Mouse (Mus musculus) myocyte (in vitro differentiated cells): Measurements from ENCODE around the gene 1700022I11Rik. TPM values are rescaled to one million over a fixed set of nuclear protein-coding genes. Genes with fewer than 3 reads are reported as not detected.
"Not testable (repeated sequence)": the region's sequence is repeated elsewhere in the genome, so short reads cannot be mapped to it uniquely, and the experiment has no call there.

ENCODE experiments used
- H3K27me3 ChIP-seq: one replicate; pipeline ENCODE4 v1.6.1; 2011; ENCODE audit not compliant: control insufficient read depth, insufficient read depth, insufficient read length
- H3K36me3 ChIP-seq: one replicate; pipeline ENCODE4 v1.6.1; 2011; ENCODE audit not compliant: control insufficient read depth, insufficient read depth
- H3K4me2 ChIP-seq: one replicate; pipeline ENCODE4 v1.6.1; 2011; ENCODE audit warnings: low read depth, control low read depth
- H3K4me3 ChIP-seq: one replicate; pipeline ENCODE4 v1.5.1; 2011; ENCODE audit warnings: mild to moderate bottlenecking, control low read depth, moderate library complexity
- H3K79me2 ChIP-seq: one replicate; pipeline ENCODE4 v1.6.1; 2011; ENCODE audit not compliant: control insufficient read depth, insufficient read depth
- H3ac ChIP-seq: one replicate; pipeline ENCODE4 v1.6.1; 2011; ENCODE audit not compliant: control insufficient read depth, insufficient read length
- CEBPB ChIP-seq: IDR thresholded peaks from 2 replicates; pipeline ENCODE4 v1.6.1; 2011; ENCODE audit warnings: mild to moderate bottlenecking, moderate library complexity; ENCODE audit not compliant: poor library complexity, insufficient read depth, severe bottlenecking
- E2F4 ChIP-seq: IDR thresholded peaks from one replicate; pipeline ENCODE4 v1.6.1; 2011; ENCODE audit warnings: mild to moderate bottlenecking, control low read depth, moderate library complexity; ENCODE audit not compliant: insufficient read depth
- MAX ChIP-seq: IDR thresholded peaks from one replicate; pipeline ENCODE4 v1.6.1; 2011; ENCODE audit warnings: low read depth, mild to moderate bottlenecking, control low read depth
- MYOD1 ChIP-seq, 3 experiments: IDR thresholded peaks; one replicate each; pipeline ENCODE4 v1.6.1; 2011; ENCODE audit warnings: control low read depth in 2 of 3, low read depth in 2 of 3, mild to moderate bottlenecking in 2 of 3, moderate library complexity in 1 of 3; ENCODE audit not compliant: insufficient read length in 2 of 3, control insufficient read depth in 1 of 3
- MYOG ChIP-seq, 3 experiments: IDR thresholded peaks; one replicate each; pipeline ENCODE4 v1.6.1; 2011; ENCODE audit warnings: control low read depth in 2 of 3, low read depth in 2 of 3, mild to moderate bottlenecking in 2 of 3; ENCODE audit not compliant: insufficient read length in 2 of 3, control insufficient read depth in 1 of 3, insufficient read depth in 1 of 3
- POLR2A ChIP-seq: IDR thresholded peaks from one replicate; pipeline ENCODE4 v1.6.1; 2011; ENCODE audit warnings: low read depth, mild to moderate bottlenecking, control low read depth, moderate library complexity; ENCODE audit not compliant: insufficient read length
- POLR2AphosphoS2 ChIP-seq: IDR thresholded peaks from one replicate; pipeline ENCODE4 v1.6.1; 2011; ENCODE audit warnings: low read depth, control low read depth; ENCODE audit not compliant: insufficient read length
- REST ChIP-seq: IDR thresholded peaks from one replicate; pipeline ENCODE4 v1.6.1; 2011; ENCODE audit warnings: mild to moderate bottlenecking, control low read depth, moderate library complexity; ENCODE audit not compliant: insufficient read depth, insufficient read length
- SRF ChIP-seq: IDR thresholded peaks from one replicate; pipeline ENCODE4 v1.6.1; 2011; ENCODE audit warnings: low read depth; ENCODE audit not compliant: control insufficient read depth, insufficient read length
- TCF12 ChIP-seq: IDR thresholded peaks from one replicate; pipeline ENCODE4 v1.6.1; 2011; ENCODE audit warnings: mild to moderate bottlenecking, control low read depth; ENCODE audit not compliant: poor library complexity, insufficient read depth, severe bottlenecking
- TCF3 ChIP-seq: IDR thresholded peaks from one replicate; pipeline ENCODE4 v1.6.1; 2011; ENCODE audit warnings: low read depth, control low read depth; ENCODE audit not compliant: insufficient read length
- USF1 ChIP-seq: IDR thresholded peaks from one replicate; pipeline ENCODE4 v1.6.1; 2011; ENCODE audit warnings: low read depth, mild to moderate bottlenecking, control low read depth, moderate library complexity
- polyA plus RNA-seq: library from polyadenylated mRNA; unstranded; fragments of >200 nt; fragmentation: generic; extraction: Trizol; gene quantifications from one replicate; pipeline ENCODE4 v1.2.1, GENCODE M21; 2012; ENCODE audit warnings: missing spikeins

The 1700022I11Rik gene
- polyA plus RNA-seq, 1 experiment = 0.76 TPM

GRCm38 (mm10) chr4:42998022-42998421 lies 28.6 kb downstream of the 1700022I11Rik start:
- peak overlapping the region; percentile 76 for H3K4me2 ChIP-seq
- H3K4me3 ChIP-seq = peak overlapping the region; percentile 43
- no peaks in the 10 kb centered on the region for H3K27me3 ChIP-seq
- H3K36me3 ChIP-seq = peaks cover 36% of the 10 kb centered on the region
- H3ac ChIP-seq = no peak overlapping the region
- TF ChIP-seq TCF3 (no peak), SRF (no peak), MYOG (IDR thresholded peaks at IDR 0.05; ENCODE audit: control insufficient read depth in 1 of 3, insufficient read depth in 1 of 3, insufficient read length in 2 of 3, low read depth in 2 of 3) (no peak), MYOD1 (IDR thresholded peaks at IDR 0.05; ENCODE audit: control insufficient read depth in 1 of 3, insufficient read length in 2 of 3, low read depth in 2 of 3) (no peak), CEBPB (no peak), POLR2AphosphoS2 (no peak), USF1 (no peak), TCF12 (no peak)
- H3K79me2 ChIP-seq = peaks cover 66% of the 10 kb centered on the region

GRCm38 (mm10) chr4:42999451-43000140 lies 30.2 kb downstream of the 1700022I11Rik start:
- Histone ChIP-seq H3K79me2 (peaks cover 51% of the 10 kb centered on the region), H3K4me2 (peak overlapping the region; percentile 76), H3ac (peak overlapping the region; percentile 25), H3K4me3 (peak overlapping the region; percentile 43), H3K27me3 (no peaks in the 10 kb centered on the region), H3K36me3 (peaks cover 21% of the 10 kb centered on the region)
- no peak for TF ChIP-seq MYOD1 (IDR thresholded peaks at IDR 0.05; ENCODE audit: control insufficient read depth in 1 of 3, insufficient read length in 2 of 3, low read depth in 2 of 3)
- TF ChIP-seq MAX = peak; percentile 23
- peak; percentile 87 for TF ChIP-seq USF1
- TF ChIP-seq POLR2A = peak; percentile 71
- TF ChIP-seq TCF3 = no peak

- peak; percentile 24 for TF ChIP-seq POLR2A
- peak within 1 kb of the TSS; percentile 81 for H3K4me2 ChIP-seq
- H3ac ChIP-seq = peak within 1 kb of the TSS; percentile 25
- H3K27me3 ChIP-seq = not testable (repeated sequence)
- peaks cover 13% of the 10 kb centered on the region for H3K36me3 ChIP-seq
- H3K79me2 ChIP-seq = peaks cover 43% of the 10 kb centered on the region
- peak within 1 kb of the TSS; percentile 43 for H3K4me3 ChIP-seq
These were observed 31.0 kb downstream of the 1700022I11Rik start, which contains the start of gene Vcp for GRCm38 (mm10) chr4:43000141-43000986. TSS of gene Vcp (minus strand) at chr4:43000507.

GRCm38 (mm10) chr4:43001272-43001671 lies 31.9 kb downstream of the 1700022I11Rik start:
- no peaks in the 10 kb centered on the region for H3K27me3 ChIP-seq
- H3K79me2 ChIP-seq = peaks cover 36% of the 10 kb centered on the region
- peaks cover 7% of the 10 kb centered on the region for H3K36me3 ChIP-seq
- no peak overlapping the region for H3K4me2 ChIP-seq
- no peak for TF ChIP-seq POLR2A
- TF ChIP-seq REST = no peak
- TF ChIP-seq E2F4 = no peak
- TF ChIP-seq MYOG (IDR thresholded peaks at IDR 0.05; ENCODE audit: control insufficient read depth in 1 of 3, insufficient read depth in 1 of 3, insufficient read length in 2 of 3, low read depth in 2 of 3) = no peak
- TF ChIP-seq TCF12 = no peak
- no peak for TF ChIP-seq MYOD1 (IDR thresholded peaks at IDR 0.05; ENCODE audit: control insufficient read depth in 1 of 3, insufficient read length in 2 of 3, low read depth in 2 of 3)
- TF ChIP-seq USF1 = no peak
- TF ChIP-seq POLR2AphosphoS2 = no peak
- TF ChIP-seq CEBPB = no peak
- TF ChIP-seq MAX = no peak
- no peak for TF ChIP-seq SRF
- no peak for TF ChIP-seq TCF3
- H3K4me3 ChIP-seq = no peak overlapping the region
- no peak overlapping the region for H3ac ChIP-seq

- Histone ChIP-seq H3K4me3 (no peak overlapping the region), H3K36me3 (no peaks in the 10 kb centered on the region), H3K79me2 (peaks cover 20% of the 10 kb centered on the region), H3ac (no peak overlapping the region), H3K27me3 (no peaks in the 10 kb centered on the region), H3K4me2 (no peak overlapping the region)
- TF ChIP-seq SRF (no peak), MYOD1 (IDR thresholded peaks at IDR 0.05; ENCODE audit: control insufficient read depth in 1 of 3, insufficient read length in 2 of 3, low read depth in 2 of 3) (no peak), MYOG (IDR thresholded peaks at IDR 0.05; ENCODE audit: control insufficient read depth in 1 of 3, insufficient read depth in 1 of 3, insufficient read length in 2 of 3, low read depth in 2 of 3) (no peak), E2F4 (no peak), TCF12 (no peak), REST (no peak), POLR2A (no peak), USF1 (no peak), TCF3 (no peak), CEBPB (no peak), POLR2AphosphoS2 (no peak), MAX (no peak)
These were observed 33.5 kb downstream of the 1700022I11Rik start for GRCm38 (mm10) chr4:43002756-43003439.
